Mouse (Mus musculus) urinary bladder, postnatal 36 days (tissue): ENCODE data around the gene Olfr127.
"Not testable (repeated sequence)": the region's sequence is repeated elsewhere in the genome, so short reads cannot be mapped to it uniquely, and the experiment has no call there.

ENCODE experiments used
- DNase-seq, 2 experiments: peaks; one replicate each; pipeline ENCODE4 v3.0.0; 2022; ENCODE audit warnings: low spot score in 2 of 2, mixed read lengths in 1 of 2

Gene Olfr127

DNA sequence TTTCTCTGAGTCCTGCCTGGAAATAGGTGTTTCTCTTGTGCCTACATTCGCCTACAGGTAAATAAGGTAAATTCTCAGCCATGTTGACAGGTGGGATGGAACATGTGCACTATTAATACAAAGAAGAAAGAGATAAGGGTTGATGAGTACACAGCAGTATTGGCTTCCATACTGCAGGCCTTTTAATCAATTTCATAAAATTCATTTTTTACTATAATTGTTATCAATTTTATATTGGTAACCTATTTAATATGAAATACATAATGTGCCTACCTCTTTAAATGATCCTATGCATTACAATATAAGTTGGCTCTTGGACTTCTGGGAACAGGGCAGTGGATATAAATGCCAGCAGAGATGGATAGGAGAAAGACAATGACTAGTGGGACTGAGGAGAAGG is at the start of gene Olfr127:
Gene Olfr127 (plus strand): TSS at position 301 of the 400 bp plus-strand sequence.
- DNase-seq: no peak

- DNase-seq: no peak
Observed at GRCm38 (mm10) chr17:37863901-37864300, 36.3 kb upstream of the Olfr127 start.

- no peak for DNase-seq
Observed at GRCm38 (mm10) chr17:37869676-37870205, 30.5 kb upstream of the Olfr127 start.

- no peak for DNase-seq
Observed at GRCm38 (mm10) chr17:37873830-37874229, 26.4 kb upstream of the Olfr127 start.

- not testable (repeated sequence) for DNase-seq
Observed at GRCm38 (mm10) chr17:37906821-37907220, 6.6 kb downstream of the Olfr127 start.

DNA sequence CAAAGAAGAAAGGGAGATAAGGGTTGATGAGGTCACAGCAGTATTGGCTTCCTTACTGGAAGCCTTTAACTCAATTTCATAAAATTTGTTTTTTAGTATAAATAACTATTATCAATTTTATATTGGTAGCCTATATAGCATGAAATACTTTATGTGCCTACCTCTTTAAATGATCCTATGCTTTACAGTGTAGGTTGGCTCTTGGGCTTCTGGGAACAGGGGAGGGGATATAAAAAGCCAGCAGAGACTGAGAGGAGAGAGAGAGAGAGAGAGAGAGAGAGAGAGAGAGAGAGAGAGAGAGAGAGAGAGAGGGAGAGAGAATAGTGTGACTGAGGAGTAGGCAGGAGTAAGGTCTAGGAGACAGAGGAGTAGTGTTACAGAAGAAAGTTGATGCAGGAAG is 20.0 kb downstream of the Olfr127 start, which contains the start of gene Olfr128:
Gene Olfr128 (plus strand): TSS at position 301 of the 400 bp plus-strand sequence.
- DNase-seq: no peak

DNA sequence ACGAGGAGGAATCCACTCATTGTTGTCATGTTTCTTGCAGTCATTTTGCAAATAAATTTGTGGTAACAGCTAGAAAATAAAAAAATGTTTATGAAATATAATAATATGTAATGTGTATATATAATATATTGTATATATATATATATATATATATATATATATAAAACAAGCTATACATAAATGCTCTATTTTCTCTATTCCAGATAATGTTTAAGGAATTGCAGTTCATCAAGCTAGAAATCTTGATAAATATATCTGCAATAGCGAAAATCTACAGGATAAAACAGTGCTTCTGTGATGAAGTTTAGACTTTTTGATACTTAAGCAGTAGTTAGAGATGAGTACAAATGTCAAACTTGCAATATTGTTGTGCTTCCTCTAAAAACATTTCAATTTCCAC is 52.7 kb downstream of the Olfr127 start, which contains the start of gene Olfr761:
Gene Olfr761 (minus strand): TSS at position 101 of the 400 bp plus-strand sequence.
- no peak for DNase-seq
